Mouse (Mus musculus): ENCODE results near the gene Gm17617. TPM values are rescaled to one million over a fixed set of nuclear protein-coding genes. Genes with fewer than 3 reads are reported as not detected.
A peak's percentile ranks its signal among the peaks of the same experiment; 100 is the strongest.

Gm17617 gene
- polyA plus RNA-seq, 1 experiment from 2014 or later = not detected

GRCm38 (mm10) chr13:55171517-55172335 is 38.4 kb upstream of the Gm17617 start:
- Histone ChIP-seq H3K9me3 (ENCODE audit: control insufficient read depth, low read length) (no peaks in the 10 kb centered on the region), H3K4me3 (ENCODE audit: low read depth, low read length) (peak overlapping the region; percentile 10; the same call in 1 of the 2 replicates), H3K9ac (ENCODE audit: low read depth, low read length) (peak overlapping the region; percentile 42; the same call in 1 of the 2 replicates), H3K27me3 (ENCODE audit: control insufficient read depth, insufficient read depth, low read length) (no peaks in the 10 kb centered on the region), H3K4me2 (replicated peaks; ENCODE audit: low read depth, low read length) (peak overlapping the region; percentile 36), H3K36me3 (ENCODE audit: control insufficient read depth, insufficient read depth, low read length) (no peaks in the 10 kb centered on the region), H3K4me1 (replicated peaks; ENCODE audit: control insufficient read depth, insufficient read depth, low read length) (peaks cover 24% of the 10 kb centered on the region), H3K27ac (ENCODE audit: low read depth, low read length) (peak overlapping the region; percentile 79)
- ATAC-seq (ENCODE audit: low FRiP score) = peak; percentile 70
- peak; percentile 61 for DNase-seq (ENCODE audit: low spot score)
- WGBS = 16% methylated on average over 26 of the region's 26 CpGs

- WGBS = 51% methylated on average over 13 of the region's 13 CpGs
- Histone ChIP-seq H3K27me3 (ENCODE audit: control insufficient read depth, insufficient read depth, low read length) (no peaks in the 10 kb centered on the region), H3K4me1 (replicated peaks; ENCODE audit: control insufficient read depth, insufficient read depth, low read length) (peaks cover 24% of the 10 kb centered on the region), H3K27ac (ENCODE audit: low read depth, low read length) (peak overlapping the region; percentile 58), H3K9me3 (ENCODE audit: control insufficient read depth, low read length) (no peaks in the 10 kb centered on the region), H3K4me2 (replicated peaks; ENCODE audit: low read depth, low read length) (no peak overlapping the region), H3K36me3 (ENCODE audit: control insufficient read depth, insufficient read depth, low read length) (no peaks in the 10 kb centered on the region), H3K9ac (ENCODE audit: low read depth, low read length) (no peak overlapping the region), H3K4me3 (ENCODE audit: low read depth, low read length) (no peak overlapping the region)
- ATAC-seq (ENCODE audit: low FRiP score) = peak; percentile 82
- peak; percentile 52 for DNase-seq (ENCODE audit: low spot score)
Observed at GRCm38 (mm10) chr13:55168958-55169369, 35.6 kb upstream of the Gm17617 start.

- H3K27me3 ChIP-seq (ENCODE audit: control insufficient read depth, insufficient read depth, low read length) = no peaks in the 10 kb centered on the region
- no peak overlapping the region for H3K27ac ChIP-seq (ENCODE audit: low read depth, low read length)
- no peak overlapping the region for H3K9ac ChIP-seq (ENCODE audit: low read depth, low read length)
- DNase-seq (ENCODE audit: low spot score) (no peak), ATAC-seq (ENCODE audit: low FRiP score) (no peak)
- 95% methylated on average over 5 of the region's 5 CpGs for WGBS
- peaks cover 24% of the 10 kb centered on the region for H3K4me1 ChIP-seq (replicated peaks; ENCODE audit: control insufficient read depth, insufficient read depth, low read length)
- no peak overlapping the region for H3K4me3 ChIP-seq (ENCODE audit: low read depth, low read length)
- H3K4me2 ChIP-seq (replicated peaks; ENCODE audit: low read depth, low read length) = no peak overlapping the region
- no peaks in the 10 kb centered on the region for H3K9me3 ChIP-seq (ENCODE audit: control insufficient read depth, low read length)
- H3K36me3 ChIP-seq (ENCODE audit: control insufficient read depth, insufficient read depth, low read length) = no peaks in the 10 kb centered on the region
Observed at GRCm38 (mm10) chr13:55168255-55168654, 34.9 kb upstream of the Gm17617 start.

- no peak for ATAC-seq (ENCODE audit: low FRiP score)
- Histone ChIP-seq H3K27ac (ENCODE audit: low read depth, low read length) (no peak overlapping the region), H3K9me3 (ENCODE audit: control insufficient read depth, low read length) (no peaks in the 10 kb centered on the region), H3K27me3 (ENCODE audit: control insufficient read depth, insufficient read depth, low read length) (no peaks in the 10 kb centered on the region), H3K4me2 (replicated peaks; ENCODE audit: low read depth, low read length) (no peak overlapping the region), H3K36me3 (ENCODE audit: control insufficient read depth, insufficient read depth, low read length) (no peaks in the 10 kb centered on the region), H3K4me1 (replicated peaks; ENCODE audit: control insufficient read depth, insufficient read depth, low read length) (peaks cover 24% of the 10 kb centered on the region), H3K4me3 (ENCODE audit: low read depth, low read length) (no peak overlapping the region), H3K9ac (ENCODE audit: low read depth, low read length) (no peak overlapping the region)
- no peak for DNase-seq (ENCODE audit: low spot score)
- WGBS = 73% methylated on average over 11 of the region's 11 CpGs
Observed at GRCm38 (mm10) chr13:55167798-55168197, 34.5 kb upstream of the Gm17617 start.

- no peak for ATAC-seq (ENCODE audit: low FRiP score)
Observed at GRCm38 (mm10) chr13:55166806-55167725, 33.7 kb upstream of the Gm17617 start.

GRCm38 (mm10) chr13:55165831-55166339 is 32.5 kb upstream of the Gm17617 start:
- no peak for ATAC-seq (ENCODE audit: low FRiP score)
- no peak overlapping the region for H3K9ac ChIP-seq (ENCODE audit: low read depth, low read length)
- DNase-seq (ENCODE audit: low spot score) = no peak
- no peak overlapping the region for H3K4me2 ChIP-seq (replicated peaks; ENCODE audit: low read depth, low read length)
- H3K36me3 ChIP-seq (ENCODE audit: control insufficient read depth, insufficient read depth, low read length) = no peaks in the 10 kb centered on the region
- 92% methylated on average over 16 of the region's 16 CpGs for WGBS
- 0 out of 2 replicates have a peak, but pooled peaks cover 10% of the 10 kb centered on the region for H3K4me1 ChIP-seq (replicated peaks; ENCODE audit: control insufficient read depth, insufficient read depth, low read length)
- H3K27me3 ChIP-seq (ENCODE audit: control insufficient read depth, insufficient read depth, low read length) = no peaks in the 10 kb centered on the region
- H3K27ac ChIP-seq (ENCODE audit: low read depth, low read length) = no peak overlapping the region
- H3K9me3 ChIP-seq (ENCODE audit: control insufficient read depth, low read length) = no peaks in the 10 kb centered on the region
- no peak overlapping the region for H3K4me3 ChIP-seq (ENCODE audit: low read depth, low read length)

More at GRCm38 (mm10) chr13:55166806-55167725, 33.7 kb upstream of the Gm17617 start:
- Histone ChIP-seq H3K4me2 (replicated peaks; ENCODE audit: low read depth, low read length) (no peak overlapping the region), H3K9ac (ENCODE audit: low read depth, low read length) (no peak overlapping the region), H3K4me3 (ENCODE audit: low read depth, low read length) (no peak overlapping the region), H3K36me3 (ENCODE audit: control insufficient read depth, insufficient read depth, low read length) (no peaks in the 10 kb centered on the region), H3K27me3 (ENCODE audit: control insufficient read depth, insufficient read depth, low read length) (no peaks in the 10 kb centered on the region), H3K4me1 (replicated peaks; ENCODE audit: control insufficient read depth, insufficient read depth, low read length) (peaks cover 21% of the 10 kb centered on the region), H3K9me3 (ENCODE audit: control insufficient read depth, low read length) (no peaks in the 10 kb centered on the region), H3K27ac (ENCODE audit: low read depth, low read length) (no peak overlapping the region)
- DNase-seq (ENCODE audit: low spot score) = no peak
- 90% methylated on average over 32 of the region's 32 CpGs for WGBS

- Histone ChIP-seq H3K9me3 (ENCODE audit: control insufficient read depth, low read length) (no peaks in the 10 kb centered on the region), H3K4me2 (replicated peaks; ENCODE audit: low read depth, low read length) (no peak overlapping the region), H3K4me1 (replicated peaks; ENCODE audit: control insufficient read depth, insufficient read depth, low read length) (0 out of 2 replicates have a peak, but pooled peaks cover 3% of the 10 kb centered on the region), H3K27me3 (ENCODE audit: control insufficient read depth, insufficient read depth, low read length) (no peaks in the 10 kb centered on the region), H3K27ac (ENCODE audit: low read depth, low read length) (no peak overlapping the region), H3K9ac (ENCODE audit: low read depth, low read length) (no peak overlapping the region), H3K4me3 (ENCODE audit: low read depth, low read length) (no peak overlapping the region), H3K36me3 (ENCODE audit: control insufficient read depth, insufficient read depth, low read length) (no peaks in the 10 kb centered on the region)
- DNase-seq (ENCODE audit: low spot score) (no peak), ATAC-seq (ENCODE audit: low FRiP score) (no peak)
- WGBS = 60% methylated on average over 5 of the region's 5 CpGs
Observed at GRCm38 (mm10) chr13:55163553-55163952, 30.2 kb upstream of the Gm17617 start.

GRCm38 (mm10) chr13:55162365-55162764 is 29.0 kb upstream of the Gm17617 start:
- no peak overlapping the region for H3K4me2 ChIP-seq (replicated peaks; ENCODE audit: low read depth, low read length)
- no peak for DNase-seq (ENCODE audit: low spot score)
- H3K27ac ChIP-seq (ENCODE audit: low read depth, low read length) = no peak overlapping the region
- H3K27me3 ChIP-seq (ENCODE audit: control insufficient read depth, insufficient read depth, low read length) = no peaks in the 10 kb centered on the region
- WGBS = 66% methylated on average over 7 of the region's 7 CpGs
- no peaks in the 10 kb centered on the region for H3K4me1 ChIP-seq (replicated peaks; ENCODE audit: control insufficient read depth, insufficient read depth, low read length)
- no peak overlapping the region for H3K9ac ChIP-seq (ENCODE audit: low read depth, low read length)
- no peaks in the 10 kb centered on the region for H3K9me3 ChIP-seq (ENCODE audit: control insufficient read depth, low read length)
- no peak overlapping the region for H3K4me3 ChIP-seq (ENCODE audit: low read depth, low read length)
- ATAC-seq (ENCODE audit: low FRiP score) = no peak
- no peaks in the 10 kb centered on the region for H3K36me3 ChIP-seq (ENCODE audit: control insufficient read depth, insufficient read depth, low read length)

All from hindbrain, embryonic 11.5 days (tissue).